Mouse (Mus musculus) ES-Bruce4 (cell line): ENCODE measurements at regions not wholly inside any gene's neighbourhood (a gene's known extent, or its start where the extent isn't known, plus 50 kb on each side); places are given as distances from the start of the nearest gene placed in this dataset.

ENCODE experiments used
- H3K27ac ChIP-seq: 2 replicates; pipeline ENCODE4 v1.5.1; 2012; ENCODE audit warnings: low read length, inconsistent platforms; ENCODE audit not compliant: insufficient read depth
- H3K27me3 ChIP-seq: 2 replicates; pipeline ENCODE4 v1.6.1; 2012; ENCODE audit warnings: mild to moderate bottlenecking, low read length, inconsistent platforms; ENCODE audit not compliant: control insufficient read depth, poor library complexity, insufficient read depth, severe bottlenecking
- H3K36me3 ChIP-seq: 2 replicates; pipeline ENCODE4 v1.6.1; 2012; ENCODE audit warnings: inconsistent platforms, mild to moderate bottlenecking, low read length, moderate library complexity; ENCODE audit not compliant: control insufficient read depth, poor library complexity, insufficient read depth, severe bottlenecking
- H3K4me1 ChIP-seq: one replicate; pipeline ENCODE4 v1.8.1; 2011; ENCODE audit warnings: low read length; ENCODE audit not compliant: control insufficient read depth, insufficient read depth
- H3K4me3 ChIP-seq: 2 replicates; pipeline ENCODE4 v1.5.1; 2011; ENCODE audit warnings: low read depth, mild to moderate bottlenecking, low read length
- H3K9ac ChIP-seq: 2 replicates; pipeline ENCODE4 v1.6.1; 2012; ENCODE audit warnings: low read depth, mild to moderate bottlenecking, inconsistent platforms; ENCODE audit not compliant: poor library complexity, severe bottlenecking
- H3K9me3 ChIP-seq: replicated peaks from 2 replicates; pipeline ENCODE4 v1.6.1; 2012; ENCODE audit warnings: mild to moderate bottlenecking, low read length, inconsistent platforms; ENCODE audit not compliant: control insufficient read depth, poor library complexity, insufficient read depth, severe bottlenecking
- CTCF ChIP-seq: IDR thresholded peaks from one replicate; pipeline ENCODE4 v1.8.1; 2011; ENCODE audit warnings: low read depth, low read length
- EP300 ChIP-seq: IDR thresholded peaks from 2 replicates; pipeline ENCODE4 v1.6.1; 2011; ENCODE audit warnings: low read depth, low read length; ENCODE audit not compliant: insufficient read depth
- POLR2A ChIP-seq: IDR thresholded peaks from one replicate; pipeline ENCODE4 v1.8.1; 2011; ENCODE audit warnings: low read length; ENCODE audit not compliant: insufficient read depth

- Histone ChIP-seq H3K27ac (no peak overlapping the region), H3K27me3 (no peaks in the 10 kb centered on the region), H3K4me1 (no peaks in the 10 kb centered on the region), H3K4me3 (no peak overlapping the region), H3K9ac (no peak overlapping the region), H3K9me3 (0 out of 2 replicates have a peak, but pooled peaks cover 2% of the 10 kb centered on the region), H3K36me3 (no peaks in the 10 kb centered on the region)
- TF ChIP-seq EP300, result no peak
- TF ChIP-seq POLR2A, result no peak
- no peak for TF ChIP-seq CTCF
Measured at GRCm38 (mm10) chr17:67480463-67480862, 126.2 kb upstream of the Ptprm start.

- no peaks in the 10 kb centered on the region for H3K4me1 ChIP-seq
- no peak overlapping the region for H3K27ac ChIP-seq
Measured at GRCm38 (mm10) chr17:67473137-67473536, 118.9 kb upstream of the Ptprm start.

GRCm38 (mm10) chr17:67458851-67459421 lies 104.7 kb upstream of the Ptprm start:
- no peaks in the 10 kb centered on the region for H3K9me3 ChIP-seq
- no peaks in the 10 kb centered on the region for H3K27me3 ChIP-seq
- no peak overlapping the region for H3K9ac ChIP-seq
- H3K36me3 ChIP-seq, result no peaks in the 10 kb centered on the region
- H3K27ac ChIP-seq, result no peak overlapping the region
- TF ChIP-seq CTCF (no peak), EP300 (no peak), POLR2A (no peak)
- H3K4me1 ChIP-seq, result no peaks in the 10 kb centered on the region
- H3K4me3 ChIP-seq, result no peak overlapping the region

More at GRCm38 (mm10) chr17:67473137-67473536, 118.9 kb upstream of the Ptprm start:
- no peak overlapping the region for H3K4me3 ChIP-seq
- no peaks in the 10 kb centered on the region for H3K27me3 ChIP-seq
- H3K9ac ChIP-seq, result no peak overlapping the region
- no peaks in the 10 kb centered on the region; the same call in 1 of the 2 replicates for H3K9me3 ChIP-seq
- TF ChIP-seq CTCF (peak; percentile 56), EP300 (no peak)
- H3K36me3 ChIP-seq, result no peaks in the 10 kb centered on the region

GRCm38 (mm10) chr17:67451966-67452365 lies 97.7 kb upstream of the Ptprm start:
- no peaks in the 10 kb centered on the region for H3K4me1 ChIP-seq
- no peak overlapping the region for H3K4me3 ChIP-seq
- no peaks in the 10 kb centered on the region for H3K36me3 ChIP-seq
- TF ChIP-seq EP300 (no peak), CTCF (no peak), POLR2A (no peak)
- no peak overlapping the region for H3K27ac ChIP-seq
- H3K27me3 ChIP-seq, result no peaks in the 10 kb centered on the region
- no peak overlapping the region for H3K9ac ChIP-seq
- H3K9me3 ChIP-seq, result no peaks in the 10 kb centered on the region

GRCm38 (mm10) chr17:67451081-67451480 lies 96.8 kb upstream of the Ptprm start:
- H3K9ac ChIP-seq, result no peak overlapping the region
- TF ChIP-seq CTCF, result no peak
- TF ChIP-seq EP300, result no peak
- TF ChIP-seq POLR2A, result no peak
- H3K4me1 ChIP-seq, result no peaks in the 10 kb centered on the region
- H3K4me3 ChIP-seq, result no peak overlapping the region
- H3K9me3 ChIP-seq, result no peaks in the 10 kb centered on the region
- no peaks in the 10 kb centered on the region for H3K36me3 ChIP-seq
- no peaks in the 10 kb centered on the region for H3K27me3 ChIP-seq
- H3K27ac ChIP-seq, result no peak overlapping the region

GRCm38 (mm10) chr17:67450021-67450420 lies 95.8 kb upstream of the Ptprm start:
- Histone ChIP-seq H3K4me1 (no peaks in the 10 kb centered on the region), H3K9me3 (no peaks in the 10 kb centered on the region), H3K27ac (no peak overlapping the region), H3K27me3 (no peaks in the 10 kb centered on the region), H3K9ac (no peak overlapping the region), H3K4me3 (no peak overlapping the region), H3K36me3 (no peaks in the 10 kb centered on the region)
- TF ChIP-seq CTCF, result no peak
- no peak for TF ChIP-seq EP300
- no peak for TF ChIP-seq POLR2A
